In genomic region chr4:95389647-95390046, GRCm38 (mm10) we compare ENCODE assay signal across 8 mouse cellular contexts.
DNase-seq lines count a peak whose midpoint lies in the region; ATAC-seq lines count a peak whose summit lies in the region.

No protein-coding gene starts in this region.

- H3K27ac ChIP-seq in intestine, embryonic 16.5 days (ENCODE audit: low read length): no peak overlapping the region
- H3K27ac ChIP-seq in lung, embryonic 16.5 days (ENCODE audit: low read length): peak overlapping the region; percentile 80
- no peak overlapping the region for H3K27ac ChIP-seq in hindbrain, embryonic 16.5 days (ENCODE audit: low read depth, low read length)

- ATAC-seq in intestine, embryonic 16.5 days: peak; percentile 62
- peak; percentile 60 for ATAC-seq in lung, embryonic 16.5 days (ENCODE audit: low read depth)
- ATAC-seq in hindbrain, embryonic 16.5 days: no peak

- H3K36me3 ChIP-seq in intestine, embryonic 16.5 days (ENCODE audit: control insufficient read depth, insufficient read depth, low read length): no peaks in the 10 kb centered on the region
- H3K36me3 ChIP-seq in lung, embryonic 16.5 days (ENCODE audit: control insufficient read depth, insufficient read depth, low read length): no peaks in the 10 kb centered on the region
- no peaks in the 10 kb centered on the region for H3K36me3 ChIP-seq in hindbrain, embryonic 16.5 days (ENCODE audit: control insufficient read depth, insufficient read depth, low read length)

- no peaks in the 10 kb centered on the region for H3K27me3 ChIP-seq in intestine, embryonic 16.5 days (replicated peaks; ENCODE audit: control insufficient read depth, insufficient read depth, low read length)
- no peaks in the 10 kb centered on the region for H3K27me3 ChIP-seq in lung, embryonic 16.5 days (ENCODE audit: control insufficient read depth, insufficient read depth, low read depth, low read length)
- H3K27me3 ChIP-seq in hindbrain, embryonic 16.5 days (replicated peaks; ENCODE audit: control insufficient read depth, insufficient read depth, low read length): no peaks in the 10 kb centered on the region

- no peak overlapping the region for H3K4me2 ChIP-seq in intestine, embryonic 16.5 days (ENCODE audit: low read depth, low read length)
- 0 out of 2 replicates have a peak overlapping the region, but pooled peaks have one; percentile 5 for H3K4me2 ChIP-seq in lung, embryonic 16.5 days (ENCODE audit: low read depth, low read length)
- H3K4me2 ChIP-seq in hindbrain, embryonic 16.5 days (ENCODE audit: low read length): no peak overlapping the region

- H3K4me1 ChIP-seq in intestine, embryonic 16.5 days (ENCODE audit: control insufficient read depth, insufficient read depth, low read length): peaks cover 12% of the 10 kb centered on the region
- H3K4me1 ChIP-seq in lung, embryonic 16.5 days (replicated peaks; ENCODE audit: control insufficient read depth, insufficient read depth, low read length): peaks cover 35% of the 10 kb centered on the region
- no peaks in the 10 kb centered on the region for H3K4me1 ChIP-seq in hindbrain, embryonic 16.5 days (ENCODE audit: control insufficient read depth, insufficient read depth, low read depth, low read length)

- no peaks in the 10 kb centered on the region for H3K9me3 ChIP-seq in intestine, embryonic 16.5 days (ENCODE audit: control insufficient read depth, low read length)
- no peaks in the 10 kb centered on the region for H3K9me3 ChIP-seq in lung, embryonic 16.5 days (ENCODE audit: control insufficient read depth, low read length)
- H3K9me3 ChIP-seq in hindbrain, embryonic 16.5 days (ENCODE audit: control insufficient read depth, low read length): no peaks in the 10 kb centered on the region

- peak; percentile 78 for DNase-seq in Muller cell, postnatal 12 days (ENCODE audit: inconsistent ontology term)
- peak; percentile 23 for DNase-seq in embryo, embryonic 10.5 days (ENCODE audit: low spot score)
- DNase-seq in cerebellum, adult 11 months: no peak
- DNase-seq in frontal cortex, postnatal 14 days (ENCODE audit: low spot score in 2 of 2): no peak
- no peak for DNase-seq in layer of hippocampus, postnatal 10 days (ENCODE audit: low spot score in 2 of 2)

- no peak overlapping the region for H3K4me3 ChIP-seq in intestine, embryonic 16.5 days (ENCODE audit: low read length)
- no peak overlapping the region for H3K4me3 ChIP-seq in lung, embryonic 16.5 days (ENCODE audit: low read length)
- no peak overlapping the region for H3K4me3 ChIP-seq in hindbrain, embryonic 16.5 days (ENCODE audit: low read length)

- no peak overlapping the region for H3K9ac ChIP-seq in intestine, embryonic 16.5 days (ENCODE audit: low read depth, low read length)
- no peak overlapping the region for H3K9ac ChIP-seq in lung, embryonic 16.5 days (ENCODE audit: low read length)
- no peak overlapping the region for H3K9ac ChIP-seq in hindbrain, embryonic 16.5 days (ENCODE audit: low read depth, low read length)

- 49% methylated on average over 2 of the region's 2 CpGs for WGBS in intestine, embryonic 16.5 days
- WGBS in lung, embryonic 16.5 days: 35% methylated on average over 2 of the region's 2 CpGs
- 41% methylated on average over 2 of the region's 2 CpGs for WGBS in hindbrain, embryonic 16.5 days

Comparison
In these comparisons a context has a peak if more than half of its experiments do, and no peak if none do; other contexts are left out.
1. DNase-seq: peak in Muller cell, postnatal 12 days (single experiment) and embryo, embryonic 10.5 days (single experiment); none in cerebellum, adult 11 months (single experiment), frontal cortex, postnatal 14 days (0 of 2) and layer of hippocampus, postnatal 10 days (0 of 2).